Mouse (Mus musculus) bone marrow, adult 2 months (tissue): ENCODE results near the gene Pla2g16.

Experiments used
- CTCF ChIP-seq: fragments of 200-500 bp; IDR thresholded peaks from 2 replicates; pipeline ENCODE4 v1.5.1; 2011; ENCODE audit warnings: low read length, control low read depth; ENCODE audit not compliant: control insufficient read depth, insufficient read depth
- POLR2A ChIP-seq: fragments of 200-500 bp; IDR thresholded peaks from 2 replicates; pipeline ENCODE4 v1.6.1; 2011; ENCODE audit warnings: low read depth, mild to moderate bottlenecking, control low read depth, low read length, borderline replicate concordance; ENCODE audit not compliant: control insufficient read depth

GRCm38 (mm10) chr19:7605930-7606783, 48.9 kb downstream of the Pla2g16 start:
- TF ChIP-seq CTCF (no peak), POLR2A (no peak)
